Mouse (Mus musculus) heart, postnatal 10 days (tissue): ENCODE measurements at regions not wholly inside any gene's neighbourhood (a gene's known extent, or its start where the extent isn't known, plus 50 kb on each side); places are given as distances from the start of the nearest gene placed in this dataset.

Experiments
- DNase-seq, 2 experiments: peaks; one replicate each; pipeline ENCODE4 v3.0.0; 2021
- intact Hi-C: fragments of 180-260 bp; cut with DNase I; formaldehyde crosslinking; loops from one replicate; pipeline ENCODE4 v1.15.1; 2025

GRCm38 (mm10) chr7:142835319-142835718 lies 92.1 kb upstream of the Ins2 start:
- intact Hi-C loops: no loop called here
- DNase-seq: no peak

GRCm38 (mm10) chr7:142830969-142831673 lies 87.9 kb upstream of the Ins2 start:
- intact Hi-C loops: no loop called here
- no peak for DNase-seq

- intact Hi-C loops: no loop called here
Measured at GRCm38 (mm10) chr7:142810711-142811110, 67.5 kb upstream of the Ins2 start.

GRCm38 (mm10) chr7:142799424-142799823 lies 56.2 kb upstream of the Ins2 start:
- intact Hi-C loops: loop anchor here (1.0 kb wide), 1 partner anchor 51 kb away; no protein-coding TSS in a partner anchor
- peak; percentile 42 to 63 for DNase-seq

More at GRCm38 (mm10) chr7:142810711-142811110, 67.5 kb upstream of the Ins2 start:
- no peak for DNase-seq

GRCm38 (mm10) chr7:142794481-142794880 lies 51.3 kb upstream of the Ins2 start:
- intact Hi-C loops: no loop called here

More at GRCm38 (mm10) chr7:142794481-142794880, 51.3 kb upstream of the Ins2 start:
- no peak for DNase-seq
